Mouse (Mus musculus) cerebellum, adult 2 months (tissue): ENCODE data around the gene Pak4. TPM values are rescaled to one million over a fixed set of nuclear protein-coding genes. Genes with fewer than 3 reads are reported as not detected.
A peak's percentile ranks its signal among the peaks of the same experiment; 100 is the strongest.

Experiments used
- DNase-seq, 2 experiments: peaks; one replicate each; pipeline ENCODE4 v3.0.0; 2021
- H3K27ac ChIP-seq: fragments of 200-500 bp; 2 replicates; pipeline ENCODE4 v1.5.1; 2012; ENCODE audit warnings: low read length, control low read depth, inconsistent platforms; ENCODE audit not compliant: insufficient read depth
- H3K27me3 ChIP-seq: fragments of 200-500 bp; 2 replicates; pipeline ENCODE4 v1.6.1; 2012; ENCODE audit warnings: inconsistent platforms, mild to moderate bottlenecking, low read length, moderate library complexity; ENCODE audit not compliant: control insufficient read depth, insufficient read depth
- H3K4me1 ChIP-seq: fragments of 200-500 bp; 2 replicates; pipeline ENCODE4 v1.6.1; 2011; ENCODE audit warnings: low read length; ENCODE audit not compliant: control insufficient read depth, insufficient read depth
- H3K4me3 ChIP-seq: fragments of 200-500 bp; replicated peaks from 2 replicates; pipeline ENCODE3; 2011; ENCODE audit warnings: mild to moderate bottlenecking, low read depth, low read length, control low read depth; ENCODE audit not compliant: insufficient read depth
- CTCF ChIP-seq: fragments of 200-500 bp; IDR thresholded peaks from 2 replicates; pipeline ENCODE4 v1.5.1; 2011; ENCODE audit warnings: low read depth, mild to moderate bottlenecking, control low read depth, low read length, moderate library complexity, borderline replicate concordance; ENCODE audit not compliant: insufficient read depth
- POLR2A ChIP-seq: fragments of 200-500 bp; IDR thresholded peaks from 2 replicates; pipeline ENCODE4 v1.6.1; 2011; ENCODE audit warnings: low read length, control low read depth, borderline replicate concordance; ENCODE audit not compliant: insufficient read depth
- WGBS: fragments of 180-500 bp; shearing (Covaris S2); methylation state at CpG from one replicate; pipeline ENCODE4 v1.1.7; 2018; 5-methylcytosine and 5-hydroxymethylcytosine counted together
- polyA plus RNA-seq: library from polyadenylated mRNA; depleted of rRNA; stranded (reverse); fragments of >200 nt; gene quantifications from 2 replicates; pipeline ENCODE4 v1.2.3, GENCODE M21; 2012; rRNA removed

The Pak4 gene
- polyA plus RNA-seq, result 8.3 and 8.5 TPM in 2 replicates

DNA sequence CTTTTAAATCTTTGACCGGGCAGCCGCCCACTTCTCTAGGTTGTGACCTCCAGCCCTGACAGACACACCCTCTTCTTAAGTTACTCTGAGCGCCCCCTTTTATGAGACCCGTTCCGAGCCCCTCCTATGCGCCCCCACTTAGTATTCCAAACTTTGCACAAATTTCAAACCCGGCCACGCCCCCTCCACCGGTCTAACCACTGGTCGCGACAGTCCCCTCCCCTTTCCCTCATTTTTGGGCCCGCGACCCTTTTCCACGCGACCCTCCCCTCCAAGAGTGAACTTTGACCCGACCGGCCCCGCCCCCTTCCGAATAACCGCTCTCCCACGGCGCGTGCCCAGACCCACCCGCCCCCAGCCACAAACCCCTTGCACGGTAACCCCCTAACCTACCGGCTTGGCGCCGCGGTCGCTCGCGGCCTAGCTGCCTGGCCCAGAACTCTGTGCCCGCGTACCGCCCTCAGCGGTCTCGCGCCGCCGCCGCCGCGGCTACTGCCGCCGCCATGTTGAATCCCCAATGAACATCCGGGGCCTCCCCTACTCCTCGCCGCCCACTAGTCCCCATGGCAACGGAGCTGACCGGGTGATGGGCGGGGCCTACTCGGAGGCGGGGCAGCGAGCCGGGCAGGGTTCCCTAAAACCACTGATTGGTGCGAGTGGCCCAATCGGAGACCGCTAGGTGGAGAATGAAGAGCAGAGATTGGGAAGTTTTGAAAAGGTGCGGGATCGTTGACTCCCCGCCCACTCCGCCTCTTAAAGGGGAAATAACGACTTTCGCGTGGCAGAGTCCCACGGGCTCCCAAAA, at the start of gene Pak4, which contains the start of gene Samd4b:
Gene Pak4 (minus strand): TSS at position 544 of the 805 bp plus-strand sequence.
Gene Samd4b (minus strand): TSS at position 503 of the 805 bp plus-strand sequence.
- Histone ChIP-seq H3K4me1 (peaks cover 12% of the 10 kb centered on the region), H3K27ac (no peak within 1 kb of the TSS), H3K4me3 (peak within 1 kb of the TSS; percentile 74), H3K27me3 (no peaks in the 10 kb centered on the region)
- under 1% methylated on average over 66 of the region's 66 CpGs for WGBS
- peak; percentile 36; the same call in 1 of the 2 replicates for TF ChIP-seq POLR2A
- no peak for TF ChIP-seq CTCF
- DNase-seq, result peak; percentile 99 to 100

DNA sequence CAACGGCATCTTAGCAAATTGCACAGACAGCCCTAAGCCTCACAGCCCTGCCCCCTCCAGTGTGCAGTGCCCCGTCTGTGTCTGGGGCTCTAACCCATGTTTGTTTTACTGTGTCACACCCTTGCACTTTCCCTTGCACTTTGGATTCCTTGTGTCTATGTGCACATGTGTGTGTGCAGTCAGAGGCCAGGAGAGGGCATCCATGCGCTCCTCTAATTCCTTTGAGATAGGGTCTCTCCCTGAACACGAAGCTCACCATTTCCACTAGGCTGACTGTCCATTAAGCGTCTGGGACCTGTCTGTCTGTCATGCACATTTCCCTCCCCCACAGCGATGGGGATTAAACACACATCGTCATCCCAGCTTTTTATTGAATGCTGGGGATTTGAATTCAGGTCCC, 49.0 kb upstream of the Pak4 start:
- WGBS, result 53% methylated on average over 7 of the region's 7 CpGs
- TF ChIP-seq POLR2A (no peak), CTCF (no peak)
- no peak overlapping the region for H3K27ac ChIP-seq
- H3K4me3 ChIP-seq, result no peak overlapping the region
- no peaks in the 10 kb centered on the region for H3K27me3 ChIP-seq
- DNase-seq, result no peak
- no peaks in the 10 kb centered on the region for H3K4me1 ChIP-seq

DNA sequence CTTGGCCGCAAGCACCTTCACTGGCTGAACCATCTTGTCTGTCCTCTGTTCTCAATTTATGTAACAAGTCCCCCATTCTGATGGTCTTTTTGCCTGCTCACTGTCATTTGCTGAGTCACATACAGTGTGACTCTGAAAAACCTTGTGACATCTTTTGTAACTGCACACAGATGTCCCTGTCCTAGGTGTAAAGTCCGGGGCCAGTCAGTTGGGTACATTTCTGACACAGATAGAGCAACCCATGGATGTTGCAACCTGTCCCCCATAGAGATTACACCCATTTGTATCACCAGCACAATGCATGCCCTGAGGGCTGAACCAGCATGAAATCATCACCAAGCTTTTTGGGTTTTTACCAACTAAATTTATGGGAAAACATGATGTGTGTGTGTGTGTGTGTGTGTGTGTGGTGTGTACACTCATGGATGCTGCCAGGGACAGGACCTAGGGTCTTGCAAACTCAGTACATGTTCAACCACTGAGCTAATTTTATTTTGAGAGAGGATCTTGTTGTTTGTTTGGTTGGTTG, 48.0 kb upstream of the Pak4 start:
- H3K4me3 ChIP-seq, result no peak overlapping the region
- H3K27ac ChIP-seq, result no peak overlapping the region
- no peak for DNase-seq
- 85% methylated on average over 2 of the region's 2 CpGs for WGBS
- H3K27me3 ChIP-seq, result no peaks in the 10 kb centered on the region
- TF ChIP-seq CTCF (no peak), POLR2A (no peak)
- H3K4me1 ChIP-seq, result no peaks in the 10 kb centered on the region

DNA sequence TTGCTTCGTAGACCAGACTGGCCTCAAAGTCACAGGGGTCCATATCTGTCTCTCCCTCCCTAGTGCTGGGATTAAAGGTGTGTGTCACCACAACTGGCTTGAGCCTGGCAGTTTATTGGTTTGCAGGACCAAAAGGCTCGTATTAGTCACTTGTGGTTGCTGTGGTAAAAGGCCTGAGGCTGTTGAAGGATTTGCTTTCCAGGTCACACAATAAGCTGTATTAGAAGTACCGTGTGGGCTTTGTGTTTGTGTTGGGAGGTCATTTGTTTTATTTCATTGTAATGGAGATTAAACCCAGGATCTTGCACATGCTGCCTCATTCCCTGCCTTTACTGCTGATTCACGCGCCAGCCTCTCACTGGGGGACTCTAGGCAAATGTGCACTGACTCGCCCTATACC, 47.4 kb upstream of the Pak4 start:
- 52% methylated on average over 6 of the region's 6 CpGs for WGBS

DNA sequence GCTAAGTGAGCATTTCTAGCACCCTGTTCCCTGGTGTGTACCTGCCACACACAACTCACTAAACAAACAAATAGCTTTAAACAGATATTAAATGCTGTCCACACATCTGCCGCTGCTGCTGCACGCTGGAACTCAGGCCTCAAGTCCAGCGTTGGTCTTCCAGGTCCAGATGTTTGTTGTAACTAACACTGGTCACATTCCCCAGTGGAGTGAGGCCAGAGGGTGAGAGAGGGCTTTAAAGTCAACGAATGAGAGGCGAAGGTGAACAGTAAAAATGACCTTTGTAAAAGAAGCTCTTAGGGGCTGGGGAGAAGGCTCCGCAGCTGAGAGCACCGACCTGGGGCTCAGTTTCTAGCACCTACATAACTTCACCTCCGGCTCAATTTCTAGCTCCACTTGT, 43.6 kb upstream of the Pak4 start:
- TF ChIP-seq CTCF, result no peak
- no peak for TF ChIP-seq POLR2A
- no peaks in the 10 kb centered on the region; the same call in 1 of the 2 replicates for H3K4me1 ChIP-seq
- no peak overlapping the region for H3K27ac ChIP-seq
- no peak overlapping the region for H3K4me3 ChIP-seq
- DNase-seq, result no peak
- H3K27me3 ChIP-seq, result no peaks in the 10 kb centered on the region
- 84% methylated on average over 8 of the region's 8 CpGs for WGBS

More for the DNA sequence above, 47.4 kb upstream of the Pak4 start:
- Histone ChIP-seq H3K4me3 (no peak overlapping the region), H3K27me3 (no peaks in the 10 kb centered on the region), H3K27ac (no peak overlapping the region), H3K4me1 (no peaks in the 10 kb centered on the region)
- TF ChIP-seq POLR2A (no peak), CTCF (no peak)
- no peak for DNase-seq

DNA sequence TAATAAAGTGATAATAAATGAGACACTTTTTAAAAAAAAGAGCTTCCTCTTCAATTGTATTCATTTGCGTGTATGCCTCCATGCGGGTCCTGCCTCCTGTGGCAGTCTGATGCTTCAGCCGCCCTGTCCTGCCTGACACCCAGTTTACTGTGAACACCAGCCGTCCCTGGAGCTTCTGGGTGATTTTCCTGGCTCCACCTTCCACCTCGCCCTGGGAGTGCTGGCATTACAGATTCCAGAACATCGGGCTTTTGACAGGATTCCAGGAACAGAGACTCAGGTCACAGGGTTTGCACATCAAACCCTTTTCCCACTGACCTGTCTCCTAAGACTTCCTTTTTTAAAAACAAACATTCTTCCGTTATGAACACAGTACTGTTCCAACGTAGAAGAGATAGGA, 39.5 kb upstream of the Pak4 start:
- H3K4me3 ChIP-seq, result no peak overlapping the region
- TF ChIP-seq CTCF (no peak), POLR2A (no peak)
- peak in 1 of 2 experiments; percentile 20 for DNase-seq
- 12% methylated on average over 8 of the region's 8 CpGs for WGBS
- H3K27ac ChIP-seq, result no peak overlapping the region
- H3K27me3 ChIP-seq, result no peaks in the 10 kb centered on the region
- H3K4me1 ChIP-seq, result no peaks in the 10 kb centered on the region; the same call in 1 of the 2 replicates

DNA sequence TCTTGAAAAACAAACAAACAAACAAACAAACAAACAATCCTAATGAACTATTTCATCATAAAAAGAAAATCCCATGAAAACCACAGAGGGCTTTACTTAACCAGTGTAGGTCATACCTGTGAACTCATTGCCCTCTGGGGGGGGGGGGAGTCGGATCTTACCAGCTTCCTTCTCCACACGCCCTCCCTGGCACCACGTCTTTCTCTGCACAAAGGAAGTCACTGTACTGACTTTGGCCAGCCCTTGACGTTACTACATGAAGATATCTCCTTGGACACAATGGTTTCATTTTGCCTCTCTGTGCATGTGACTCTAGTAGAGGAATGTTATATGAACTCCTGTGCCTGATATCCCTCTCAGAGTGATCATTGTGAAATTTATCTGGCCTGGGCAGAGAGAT, 36.1 kb upstream of the Pak4 start:
- Histone ChIP-seq H3K27ac (no peak overlapping the region), H3K27me3 (no peaks in the 10 kb centered on the region; the same call in 1 of the 2 replicates), H3K4me3 (no peak overlapping the region), H3K4me1 (peaks cover 2% of the 10 kb centered on the region)
- no peak for DNase-seq
- WGBS, result 55% methylated on average over 4 of the region's 4 CpGs
- TF ChIP-seq CTCF (no peak), POLR2A (no peak)

DNA sequence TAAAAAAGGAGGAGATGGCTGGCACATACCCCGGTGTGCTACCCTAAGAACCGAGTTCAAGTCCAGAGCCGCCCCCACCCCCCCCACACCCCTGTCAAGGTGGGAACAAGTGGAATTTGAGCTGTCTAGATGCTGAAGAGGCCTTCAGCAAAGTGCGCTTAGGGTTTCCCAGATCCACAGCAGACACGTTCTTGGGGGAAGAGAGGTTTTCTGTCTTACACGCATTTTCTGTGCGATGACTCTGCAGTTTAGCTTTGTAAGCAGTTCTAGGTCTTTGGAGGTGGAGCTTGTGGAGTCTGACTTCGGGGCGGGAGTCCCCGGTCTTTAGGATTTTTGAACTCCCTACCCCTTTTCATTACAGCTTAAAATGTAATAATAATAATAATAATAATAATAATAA, 33.1 kb upstream of the Pak4 start, which contains the start of gene Acp7:
Gene Acp7 (minus strand): TSS at position 260 of the 400 bp plus-strand sequence.
- no peak for DNase-seq
- no peak within 1 kb of the TSS for H3K4me3 ChIP-seq
- 43% methylated on average over 10 of the region's 10 CpGs for WGBS
- H3K4me1 ChIP-seq, result peaks cover 2% of the 10 kb centered on the region; the same call in 1 of the 2 replicates
- no peak within 1 kb of the TSS for H3K27ac ChIP-seq
- TF ChIP-seq POLR2A (no peak), CTCF (no peak)
- no peaks in the 10 kb centered on the region; the same call in 1 of the 2 replicates for H3K27me3 ChIP-seq
